Mouse (Mus musculus) intestine, postnatal 0 days (tissue): ENCODE measurements at regions not wholly inside any gene's neighbourhood (a gene's known extent, or its start where the extent isn't known, plus 50 kb on each side); places are given as distances from the start of the nearest gene placed in this dataset.
A peak's percentile ranks its signal among the peaks of the same experiment; 100 is the strongest.

Experiments
- ATAC-seq: fragments of 200-750 bp; cut with Nextera tagmentation; 2 replicates; pipeline ENCODE4 v1.8.0; 2017; ENCODE audit warnings: mild to moderate bottlenecking, moderate TSS enrichment, moderate library complexity
- H3K27ac ChIP-seq: fragments of 300-500 bp; sonication (generic); 2 replicates; pipeline ENCODE4 v1.5.1; 2014; ENCODE audit warnings: mild to moderate bottlenecking, low read depth, low read length, moderate library complexity
- H3K27me3 ChIP-seq: fragments of 300-500 bp; sonication (generic); replicated peaks from 2 replicates; pipeline ENCODE4 v1.6.1; 2014; ENCODE audit warnings: low read length, mixed read lengths; ENCODE audit not compliant: control insufficient read depth, insufficient read depth
- H3K36me3 ChIP-seq: fragments of 300-500 bp; sonication (generic); 2 replicates; pipeline ENCODE4 v1.6.1; 2014; ENCODE audit warnings: mild to moderate bottlenecking, moderate library complexity; ENCODE audit not compliant: control insufficient read depth, insufficient read depth
- H3K4me1 ChIP-seq: fragments of 300-500 bp; sonication (generic); replicated peaks from 2 replicates; pipeline ENCODE4 v1.6.1; 2014; ENCODE audit warnings: antibody characterized with exemption, low read length, mixed read lengths; ENCODE audit not compliant: control insufficient read depth, insufficient read depth
- H3K4me2 ChIP-seq: fragments of 300-500 bp; sonication (generic); replicated peaks from 2 replicates; pipeline ENCODE4 v1.6.1; 2014; ENCODE audit warnings: low read depth, mild to moderate bottlenecking, moderate library complexity
- H3K4me3 ChIP-seq: fragments of 300-500 bp; sonication (generic); 2 replicates; pipeline ENCODE4 v1.5.1; 2014; ENCODE audit warnings: low read depth, low read length
- H3K9ac ChIP-seq: fragments of 300-500 bp; sonication (generic); 2 replicates; pipeline ENCODE4 v1.6.1; 2014; ENCODE audit warnings: mild to moderate bottlenecking, low read depth, low read length
- H3K9me3 ChIP-seq: fragments of 300-500 bp; sonication (generic); 2 replicates; pipeline ENCODE4 v1.6.1; 2016; ENCODE audit warnings: mixed run types; ENCODE audit not compliant: control insufficient read depth
- CTCF ChIP-seq: sonication (generic); IDR thresholded peaks from 2 replicates; pipeline ENCODE4 v1.5.1; 2016; ENCODE audit warnings: low read depth, mild to moderate bottlenecking, control low read depth, antibody characterized with exemption, moderate library complexity
- WGBS: fragments of 180-500 bp; shearing (Covaris S2); extraction: QIAGEN DNeasy Blood & Tissue Kit; methylation state at CpG from one replicate; pipeline ENCODE4 v1.1.7; 2014; 5-methylcytosine and 5-hydroxymethylcytosine counted together

DNA sequence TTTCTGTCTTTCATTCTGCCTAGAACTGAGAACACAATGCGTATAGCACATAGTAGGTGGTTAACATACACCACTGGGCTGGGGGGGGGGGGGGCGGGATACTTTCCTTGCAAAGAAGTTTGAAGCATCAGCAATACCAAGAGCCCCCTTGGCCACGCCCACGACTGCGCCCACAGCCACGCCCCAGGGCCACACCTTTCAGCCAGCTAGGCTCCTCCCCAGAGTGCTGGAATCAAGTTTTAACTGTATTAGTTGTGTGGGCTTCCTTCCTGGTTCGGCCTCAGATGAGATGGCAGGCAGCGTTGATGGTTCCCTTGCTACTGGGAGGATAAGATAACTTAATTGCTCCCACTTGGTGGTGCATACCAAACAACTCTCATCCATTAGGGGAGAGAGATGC is 278.1 kb upstream of the Kcnab2 start:
- no peak for TF ChIP-seq CTCF
- no peak for ATAC-seq
- Histone ChIP-seq H3K27ac (no peak overlapping the region), H3K36me3 (no peaks in the 10 kb centered on the region), H3K4me3 (no peak overlapping the region), H3K4me2 (no peak overlapping the region), H3K9ac (no peak overlapping the region), H3K27me3 (no peaks in the 10 kb centered on the region), H3K4me1 (no peaks in the 10 kb centered on the region), H3K9me3 (no peaks in the 10 kb centered on the region)
- 86% methylated on average over 8 of the region's 8 CpGs for WGBS

GRCm38 (mm10) chr4:152744366-152744765 is 266.7 kb upstream of the Kcnab2 start:
- H3K9ac ChIP-seq = no peak overlapping the region
- no peak for ATAC-seq
- TF ChIP-seq CTCF = no peak
- H3K27me3 ChIP-seq = no peaks in the 10 kb centered on the region
- no peaks in the 10 kb centered on the region for H3K4me1 ChIP-seq
- no peaks in the 10 kb centered on the region for H3K9me3 ChIP-seq
- 52% methylated on average over 11 of the region's 11 CpGs for WGBS
- H3K36me3 ChIP-seq = no peaks in the 10 kb centered on the region
- H3K27ac ChIP-seq = no peak overlapping the region
- no peak overlapping the region for H3K4me2 ChIP-seq
- H3K4me3 ChIP-seq = no peak overlapping the region

DNA sequence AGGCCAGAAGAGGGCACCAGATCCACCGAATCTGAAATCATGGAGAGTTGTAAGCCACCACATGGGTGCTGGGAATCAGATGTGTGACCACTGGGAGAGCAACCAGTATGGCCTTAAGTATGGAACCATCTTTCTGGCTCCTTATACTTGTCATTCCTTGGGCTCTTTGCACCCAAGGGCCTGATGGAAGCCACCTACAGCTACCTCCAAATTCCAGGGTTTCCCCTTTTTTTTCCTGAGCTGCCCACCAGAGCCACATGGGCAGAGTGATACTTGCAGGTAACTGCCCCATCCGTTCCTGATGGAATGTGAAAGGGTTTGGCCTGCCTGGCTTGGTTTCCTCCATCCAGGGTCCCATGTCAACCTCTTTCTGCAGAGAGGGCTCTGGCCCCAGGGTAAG is 255.3 kb upstream of the Kcnab2 start:
- H3K27me3 ChIP-seq = no peaks in the 10 kb centered on the region
- ATAC-seq = no peak
- no peak overlapping the region for H3K9ac ChIP-seq
- no peak overlapping the region for H3K4me3 ChIP-seq
- TF ChIP-seq CTCF = no peak
- no peaks in the 10 kb centered on the region for H3K36me3 ChIP-seq
- no peaks in the 10 kb centered on the region for H3K9me3 ChIP-seq
- no peak overlapping the region for H3K4me2 ChIP-seq
- no peak overlapping the region for H3K27ac ChIP-seq
- H3K4me1 ChIP-seq = no peaks in the 10 kb centered on the region
- WGBS = 87% methylated on average over 2 of the region's 2 CpGs

DNA sequence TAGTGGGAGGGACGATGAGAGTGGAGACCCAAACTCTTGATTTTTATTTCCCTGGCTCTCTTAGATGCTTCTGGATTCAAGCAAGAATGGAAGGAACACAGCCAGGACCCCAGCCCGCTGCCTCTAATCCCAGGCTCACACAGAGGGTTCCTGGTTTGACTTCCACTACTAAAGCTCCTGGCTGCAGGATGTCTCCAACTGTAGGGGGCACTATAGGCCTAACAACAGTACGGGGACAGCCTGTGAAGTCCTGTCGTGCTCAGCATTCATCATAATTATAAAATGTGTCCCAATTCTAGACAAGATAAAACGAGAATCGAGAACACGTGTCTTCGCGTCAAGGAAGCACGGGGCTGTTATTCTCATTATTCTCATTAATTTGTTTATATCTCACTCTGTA is 254.3 kb upstream of the Kcnab2 start:
- no peak for ATAC-seq
- Histone ChIP-seq H3K9me3 (no peaks in the 10 kb centered on the region), H3K4me1 (no peaks in the 10 kb centered on the region), H3K27me3 (no peaks in the 10 kb centered on the region), H3K4me3 (no peak overlapping the region), H3K4me2 (no peak overlapping the region), H3K27ac (no peak overlapping the region), H3K9ac (no peak overlapping the region), H3K36me3 (no peaks in the 10 kb centered on the region)
- 80% methylated on average over 10 of the region's 10 CpGs for WGBS
- TF ChIP-seq CTCF = peak; percentile 53

GRCm38 (mm10) chr4:152731082-152731720 is 253.5 kb upstream of the Kcnab2 start:
- H3K36me3 ChIP-seq = no peaks in the 10 kb centered on the region
- ATAC-seq = no peak
- H3K4me1 ChIP-seq = no peaks in the 10 kb centered on the region
- no peak overlapping the region for H3K4me3 ChIP-seq
- TF ChIP-seq CTCF = no peak
- no peak overlapping the region for H3K27ac ChIP-seq
- 53% methylated on average over 10 of the region's 10 CpGs for WGBS
- H3K4me2 ChIP-seq = no peak overlapping the region
- H3K9ac ChIP-seq = no peak overlapping the region
- H3K27me3 ChIP-seq = no peaks in the 10 kb centered on the region
- H3K9me3 ChIP-seq = no peaks in the 10 kb centered on the region

DNA sequence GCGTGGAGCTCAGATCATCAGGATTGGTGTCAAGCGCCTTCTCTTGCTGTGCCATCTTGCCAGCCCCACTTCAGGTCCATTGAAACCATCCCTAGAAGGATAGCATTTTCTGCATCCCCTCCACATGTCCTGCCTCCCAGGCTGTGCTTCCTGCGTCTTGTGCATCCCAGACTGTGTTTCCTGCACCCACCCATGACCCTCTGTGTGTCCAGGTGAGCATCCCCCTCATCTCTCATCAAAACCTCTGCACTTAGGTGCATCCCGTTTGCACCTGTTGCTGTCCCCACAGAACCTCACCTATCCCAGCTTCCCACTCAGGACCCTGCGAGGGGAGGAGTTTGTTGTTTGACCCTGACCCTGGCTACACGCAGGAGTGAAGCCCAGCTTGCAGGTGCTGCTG is 251.8 kb upstream of the Kcnab2 start:
- Histone ChIP-seq H3K4me2 (no peak overlapping the region), H3K9ac (no peak overlapping the region), H3K36me3 (no peaks in the 10 kb centered on the region), H3K9me3 (no peaks in the 10 kb centered on the region), H3K4me1 (no peaks in the 10 kb centered on the region), H3K4me3 (no peak overlapping the region), H3K27me3 (no peaks in the 10 kb centered on the region), H3K27ac (no peak overlapping the region)
- 84% methylated on average over 6 of the region's 6 CpGs for WGBS
- no peak for TF ChIP-seq CTCF
- ATAC-seq = no peak

DNA sequence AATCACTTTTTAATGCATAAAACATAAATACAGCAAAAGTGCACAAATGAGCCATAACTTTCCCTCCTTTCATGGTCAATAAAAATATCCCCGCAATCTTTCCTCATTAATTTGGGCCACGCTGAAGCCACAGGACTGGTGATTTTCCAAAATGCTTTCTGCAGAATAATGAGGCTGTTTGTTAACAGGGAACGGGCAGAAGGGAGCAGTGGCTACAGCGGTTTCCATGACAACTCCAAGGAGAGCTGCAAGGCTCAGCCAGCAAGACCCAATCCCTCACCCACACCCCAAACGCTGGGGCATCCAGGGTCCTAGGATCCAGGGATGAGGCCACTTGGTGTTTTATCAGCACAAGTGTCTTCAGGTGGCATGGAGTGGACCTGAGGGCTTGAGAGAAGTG is 248.2 kb upstream of the Kcnab2 start:
- WGBS = 61% methylated on average over 5 of the region's 5 CpGs
- no peaks in the 10 kb centered on the region for H3K9me3 ChIP-seq
- ATAC-seq = no peak
- H3K27ac ChIP-seq = no peak overlapping the region
- no peaks in the 10 kb centered on the region for H3K36me3 ChIP-seq
- TF ChIP-seq CTCF = no peak
- H3K4me1 ChIP-seq = no peaks in the 10 kb centered on the region
- H3K4me2 ChIP-seq = no peak overlapping the region
- H3K27me3 ChIP-seq = no peaks in the 10 kb centered on the region
- H3K9ac ChIP-seq = no peak overlapping the region
- H3K4me3 ChIP-seq = no peak overlapping the region
